Mouse (Mus musculus) hematopoietic multipotent progenitor cell, adult 10-12 weeks (in vitro differentiated cells): ENCODE results near the gene Selenof. TPM values are rescaled to one million over a fixed set of nuclear protein-coding genes. Genes with fewer than 3 reads are reported as not detected.

Source experiments
- polyA plus RNA-seq: library from polyadenylated mRNA; stranded (reverse); fragments of >175 nt; gene quantifications from 2 replicates; pipeline ENCODE4 v1.2.3, GENCODE M21; 2012; ENCODE audit warnings: low replicate concordance

Selenof gene
- polyA plus RNA-seq, result 16.4 and 25.5 TPM in 2 replicates

GRCm38 (mm10) chr3:144570047-144570815, at the start of gene Selenof, which contains the start of gene Hs2st1:
Gene Selenof, plus strand, starts transcription at chr3:144570304.
Gene Hs2st1, minus strand, starts transcription at chr3:144570181.

Other genes with a start within 250 kb of the Selenof start
- 2.0 and 3.0 TPM in 2 replicates for gene Hs2st1, start 123 bp upstream of the Selenof start, polyA plus RNA-seq
- 58.3 and 86.5 TPM in 2 replicates for gene Sh3glb1, start 150.0 kb downstream of the Selenof start, polyA plus RNA-seq
- gene Clca3a1, start 190.7 kb downstream of the Selenof start, polyA plus RNA-seq, result 0.35 TPM in 1 of 2 replicates, not detected in the other
- gene Clca3a2, start 249.2 kb downstream of the Selenof start, polyA plus RNA-seq, result not detected in 2 replicates